Mouse (Mus musculus) lung, adult 2 months (tissue): ENCODE data around the gene Zbtb42.

Source experiments
- CTCF ChIP-seq: fragments of 200-500 bp; IDR thresholded peaks from 2 replicates; pipeline ENCODE4 v1.5.1; 2011; ENCODE audit warnings: mild to moderate bottlenecking, low read length, control low read depth; ENCODE audit not compliant: insufficient read depth
- POLR2A ChIP-seq: fragments of 200-500 bp; IDR thresholded peaks from 2 replicates; pipeline ENCODE4 v1.6.1; 2011; ENCODE audit warnings: low read depth, mild to moderate bottlenecking, control low read depth, low read length, borderline replicate concordance; ENCODE audit errors: extremely low read depth

- no peak for TF ChIP-seq CTCF
- TF ChIP-seq POLR2A = no peak
These were observed 15.3 kb upstream of the Zbtb42 start for GRCm38 (mm10) chr12:112663303-112663702.
